Mouse (Mus musculus): ENCODE measurements around the gene Ins1. TPM values are rescaled to one million over a fixed set of nuclear protein-coding genes. Genes with fewer than 3 reads are reported as not detected.

Ins1 gene
- total RNA-seq (2021): not detected
- long read RNA-seq, experiment 1: 0 reads
- long read RNA-seq, experiment 2: 0 reads

DNA sequence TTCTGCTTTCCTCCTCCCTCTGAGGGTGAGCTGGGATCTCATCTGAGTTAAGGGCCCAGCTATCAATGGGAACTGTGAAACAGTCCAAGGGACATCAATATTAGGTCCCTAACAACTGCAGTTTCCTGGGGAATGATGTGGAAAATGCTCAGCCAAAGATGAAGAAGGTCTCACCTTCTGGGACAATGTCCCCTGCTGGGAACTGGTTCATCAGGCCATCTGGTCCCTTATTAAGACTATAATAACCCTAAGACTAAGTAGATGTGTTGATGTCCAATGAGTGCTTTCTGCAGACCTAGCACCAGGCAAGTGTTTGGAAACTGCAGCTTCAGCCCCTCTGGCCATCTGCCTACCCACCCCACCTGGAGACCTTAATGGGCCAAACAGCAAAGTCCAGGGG is at the start of gene Ins1:
Ins1 (plus strand) TSS at position 301 of the 400 bp plus-strand sequence.
- DNase-seq (ENCODE audit: low spot score): no peak

Measured in gastrocnemius, adult 18-20 months (tissue).